Mouse (Mus musculus) gastrocnemius, adult 8-10 months (tissue): Measurements from ENCODE around the gene Ppp1r13b. TPM values are rescaled to one million over a fixed set of nuclear protein-coding genes. Genes with fewer than 3 reads are reported as not detected.

Source experiments
- DNase-seq, 2 experiments: peaks; one replicate each; pipeline ENCODE4 v3.0.0; 2022; ENCODE audit warnings: low spot score in 2 of 2
- total RNA-seq, 4 experiments: library from RNA; stranded (reverse); gene quantifications; 2 replicates each; pipeline ENCODE4 v1.2.4; 2022

Gene Ppp1r13b
- total RNA-seq, 4 experiments from 2014 or later = 4.1 to 8.0 (median 6.0) TPM

DNA sequence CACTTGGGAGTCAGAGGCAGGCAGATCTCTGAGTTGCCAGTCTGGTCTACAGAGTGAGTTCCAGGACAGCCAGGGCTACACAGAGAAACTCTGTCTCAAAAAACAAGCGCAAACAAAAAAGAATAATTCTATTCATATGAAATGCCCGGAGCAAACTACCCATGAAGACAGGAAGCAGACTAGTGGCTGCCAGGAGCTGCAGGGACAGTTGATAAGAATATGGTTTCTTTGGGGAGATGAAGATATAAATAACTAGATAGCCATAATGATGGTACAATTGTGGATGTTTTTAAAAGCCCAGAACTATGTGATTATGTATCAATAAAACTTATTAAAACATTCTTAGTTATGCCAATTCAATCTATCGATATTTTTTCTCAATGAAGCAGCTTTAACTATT is 25.9 kb downstream of the Ppp1r13b start:
- DNase-seq = no peak

DNA sequence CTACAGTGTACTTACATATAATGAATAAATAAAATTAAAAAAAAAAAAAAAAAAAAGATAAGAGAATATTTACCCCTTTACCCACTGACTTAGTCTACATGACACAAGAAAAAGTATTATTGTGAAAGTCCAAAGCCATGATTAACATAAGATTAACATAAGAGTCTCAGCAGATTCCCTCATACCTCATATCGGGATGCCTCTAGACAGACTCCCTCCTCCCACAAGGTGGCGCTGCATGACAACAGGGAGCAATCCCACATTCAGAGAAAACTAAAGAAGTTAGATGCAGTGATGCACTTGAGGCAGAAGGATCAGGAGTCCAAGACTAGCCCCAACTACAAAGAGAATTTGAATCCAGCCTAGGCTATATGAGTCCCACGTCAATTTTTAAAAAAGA is 29.7 kb downstream of the Ppp1r13b start:
- peak; percentile 44 to 52 for DNase-seq

DNA sequence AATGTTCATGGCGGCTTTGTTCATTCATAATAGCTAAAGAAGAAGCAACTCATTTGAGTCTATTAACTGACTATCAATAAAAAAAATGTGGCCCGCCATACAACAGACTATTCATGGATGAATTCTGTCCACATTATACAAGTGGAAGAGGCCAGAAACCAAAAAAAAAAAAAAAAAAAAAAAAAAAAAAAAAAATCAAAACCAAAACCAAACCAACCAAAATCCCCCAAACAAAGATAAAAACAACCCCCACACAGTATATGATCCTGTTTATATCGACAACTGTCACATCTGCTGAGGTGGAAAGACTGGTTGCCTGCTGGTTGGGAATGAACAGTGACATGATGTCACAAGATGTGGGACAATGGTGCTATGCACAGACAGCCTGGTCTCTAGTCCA is 32.4 kb downstream of the Ppp1r13b start:
- no peak for DNase-seq

GRCm38 (mm10) chr12:111874601-111875140 is 33.2 kb downstream of the Ppp1r13b start:
- no peak for DNase-seq

- no peak for DNase-seq
Measured at GRCm38 (mm10) chr12:111872079-111872478, 35.8 kb downstream of the Ppp1r13b start.

DNA sequence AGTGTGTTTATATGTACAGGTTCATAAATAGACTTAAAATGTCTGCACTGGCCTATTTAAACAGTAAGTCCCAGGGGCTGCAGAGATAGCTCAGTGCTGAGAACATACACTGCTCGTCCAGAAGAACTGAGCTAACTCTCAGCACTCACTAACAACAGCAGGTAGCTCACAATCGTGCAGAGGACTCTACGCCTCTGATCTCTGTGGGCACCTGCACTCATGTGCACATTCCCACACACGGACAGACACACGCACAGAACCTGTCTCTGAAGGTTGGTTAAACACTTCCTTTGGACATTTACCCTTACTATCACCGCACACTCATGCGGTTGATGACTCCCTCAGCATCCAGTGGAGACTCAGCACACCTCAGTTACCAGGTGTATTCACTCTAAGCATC is 37.1 kb downstream of the Ppp1r13b start:
- DNase-seq = no peak

- no peak for DNase-seq
Measured at GRCm38 (mm10) chr12:111869806-111870205, 38.1 kb downstream of the Ppp1r13b start.

GRCm38 (mm10) chr12:111864206-111864824 is 43.6 kb downstream of the Ppp1r13b start:
- DNase-seq = no peak

- no peak for DNase-seq
Measured at GRCm38 (mm10) chr12:111855448-111855847, 52.5 kb downstream of the Ppp1r13b start.

DNA sequence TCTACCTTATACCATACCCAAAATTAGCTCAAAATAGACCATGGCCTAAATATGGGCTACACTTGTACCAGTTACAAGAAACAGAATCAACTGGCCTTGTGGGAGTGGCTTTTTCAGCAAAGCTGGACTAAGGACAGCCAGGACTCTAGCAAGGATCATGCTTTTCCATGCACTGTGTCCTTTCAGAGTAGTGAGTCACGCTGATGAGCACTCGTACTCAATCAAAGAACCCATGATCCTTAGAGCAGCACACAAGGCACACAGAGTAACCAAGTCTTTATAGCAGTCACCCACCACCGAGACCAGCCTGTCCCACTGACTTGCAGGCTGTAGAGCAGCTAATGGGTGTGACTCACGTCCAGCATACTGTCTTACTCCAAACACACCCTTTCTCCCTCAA is 54.4 kb downstream of the Ppp1r13b start:
- DNase-seq = no peak

DNA sequence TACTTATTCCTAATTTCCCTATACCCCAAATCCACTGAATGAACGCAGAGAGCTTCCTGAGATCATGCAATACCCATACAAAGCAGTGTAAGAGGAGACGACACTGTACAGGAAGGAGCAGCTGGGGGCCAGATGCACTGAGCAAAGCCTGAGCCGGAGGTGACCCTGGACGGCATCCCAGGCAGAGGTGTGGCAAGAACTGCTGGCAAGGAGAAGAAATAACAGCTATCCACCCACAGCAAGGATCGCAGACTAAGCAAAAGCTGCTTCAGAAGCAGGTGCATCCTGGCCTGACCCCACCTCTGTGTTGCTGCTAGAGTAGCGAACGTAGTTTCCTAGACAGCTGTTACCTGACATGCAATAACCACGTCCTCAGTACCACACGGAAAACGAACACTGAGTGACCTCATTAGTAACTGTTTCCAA is 54.9 kb downstream of the Ppp1r13b start:
- DNase-seq = peak; percentile 57 to 70

DNA sequence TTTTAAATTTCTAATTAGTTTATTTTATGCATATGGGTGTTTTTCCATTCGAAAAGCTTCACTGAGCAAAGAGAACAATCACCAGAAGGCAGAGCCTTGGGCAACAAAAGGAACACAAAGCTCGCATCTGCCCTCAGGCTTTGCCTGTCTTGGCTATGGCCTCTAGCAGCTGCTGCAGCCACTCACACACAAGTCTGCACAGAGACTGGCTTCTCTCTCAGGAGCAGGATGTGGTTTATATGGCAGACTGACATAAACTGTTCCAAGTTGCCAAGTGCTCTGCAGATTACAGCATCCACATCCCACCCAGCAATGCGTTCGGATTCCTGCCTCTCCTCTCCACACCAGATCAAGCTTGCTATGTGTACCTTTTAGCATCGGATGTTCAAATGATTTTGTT is 56.2 kb downstream of the Ppp1r13b start:
- DNase-seq = no peak

DNA sequence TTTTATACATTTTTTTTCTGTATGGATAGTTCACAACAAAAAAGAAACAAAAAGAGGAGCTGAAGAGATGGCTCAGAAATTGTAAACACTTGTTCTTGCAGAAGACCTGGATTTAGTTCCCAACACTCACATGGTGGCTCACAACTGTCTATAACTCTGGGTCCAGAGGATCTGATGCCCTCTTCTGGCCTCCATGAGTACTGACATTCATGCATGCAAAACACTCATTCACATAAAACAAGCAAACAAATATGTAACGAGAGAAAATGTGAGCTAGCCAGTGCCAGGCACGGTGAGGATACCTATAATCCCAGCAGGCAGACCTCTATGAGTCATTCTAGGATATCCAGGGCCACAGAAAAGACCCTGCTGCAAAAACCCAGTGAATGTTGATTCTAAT is 56.7 kb downstream of the Ppp1r13b start:
- no peak for DNase-seq

- no peak for DNase-seq
Measured at GRCm38 (mm10) chr12:111848300-111848798, 59.6 kb downstream of the Ppp1r13b start.

DNA sequence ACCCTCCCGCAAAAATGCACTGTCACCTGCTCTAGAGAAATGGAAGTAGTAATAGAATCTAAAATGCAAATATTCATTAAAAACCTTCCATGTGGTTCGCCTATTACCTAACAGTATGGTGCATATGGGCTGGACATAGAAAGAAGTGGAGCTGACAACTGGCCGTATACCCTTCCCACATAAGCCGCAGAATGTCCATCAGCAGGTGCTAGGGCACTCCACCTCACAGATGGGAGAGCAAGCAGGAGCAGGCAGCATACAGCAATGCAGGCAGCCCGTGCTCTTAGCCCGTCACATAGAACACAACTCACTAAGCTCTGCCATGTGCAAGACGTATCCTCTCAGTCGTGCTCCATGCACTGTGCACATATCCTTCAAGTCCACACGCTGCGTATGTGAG is 61.1 kb downstream of the Ppp1r13b start:
- no peak for DNase-seq

DNA sequence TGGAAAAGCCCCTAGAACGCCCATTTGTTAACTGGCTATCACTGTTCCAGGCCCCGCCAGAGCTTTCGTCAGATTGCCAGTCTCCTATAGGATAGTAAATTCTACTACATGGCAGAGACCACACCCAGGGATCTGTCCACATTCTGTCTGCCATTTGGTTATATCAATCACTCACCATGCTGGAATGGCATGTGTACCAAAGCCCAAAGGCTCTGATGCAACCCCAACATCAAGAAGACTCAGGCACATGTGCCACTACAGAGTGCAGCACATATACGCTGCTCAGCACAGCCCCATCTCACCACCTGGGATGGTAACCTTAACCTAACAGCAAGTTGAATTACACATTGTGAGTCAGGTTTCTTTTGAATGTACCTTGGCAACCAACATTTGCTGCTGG is 62.0 kb downstream of the Ppp1r13b start:
- no peak for DNase-seq

GRCm38 (mm10) chr12:111843470-111843869 is 64.4 kb downstream of the Ppp1r13b start:
- DNase-seq = no peak

DNA sequence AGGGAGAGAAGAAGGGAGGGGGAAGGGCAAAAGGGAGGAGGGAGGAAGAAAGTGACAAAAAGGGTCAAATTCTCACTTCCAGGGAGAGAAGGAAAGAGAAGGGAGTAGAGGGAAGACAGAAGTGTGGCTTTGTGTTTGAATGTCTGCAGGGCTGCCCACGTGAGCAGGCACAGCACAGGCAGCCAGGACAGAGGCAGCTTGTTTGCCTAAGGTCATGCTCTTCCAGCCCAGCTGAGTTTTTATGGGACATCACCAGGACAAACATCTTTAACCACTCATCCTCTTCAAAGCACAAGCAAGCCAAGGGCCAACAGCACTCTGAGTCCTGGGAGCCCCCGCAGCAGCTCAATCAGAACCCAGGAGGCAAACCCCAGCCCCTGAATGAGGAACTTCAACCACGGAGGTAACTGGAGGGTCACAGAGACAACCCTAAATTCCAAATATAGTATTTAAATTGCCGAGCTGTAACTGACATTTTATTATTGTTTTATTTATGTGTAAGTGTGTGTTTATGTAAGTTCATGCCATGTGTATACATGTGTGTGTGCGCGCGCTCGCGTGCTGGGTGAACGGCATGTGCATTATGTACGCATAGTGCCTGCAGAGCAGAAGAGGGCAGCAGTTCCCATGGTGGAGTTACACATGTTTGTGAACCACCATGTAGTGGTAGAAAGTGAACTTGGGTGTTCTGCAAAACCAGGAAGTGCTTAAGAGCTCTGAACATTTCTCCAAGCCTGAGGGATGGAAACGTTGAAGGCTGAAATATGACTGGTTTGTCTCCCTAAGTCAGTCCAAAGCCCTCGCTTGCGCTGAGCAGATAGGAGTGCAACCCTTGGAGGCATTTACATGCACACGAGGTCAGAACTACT is 65.1 kb downstream of the Ppp1r13b start:
- DNase-seq = no peak

GRCm38 (mm10) chr12:111833457-111833856 is 74.5 kb downstream of the Ppp1r13b start:
- DNase-seq = no peak

- no peak for DNase-seq
Measured at GRCm38 (mm10) chr12:111832643-111833042, 75.3 kb downstream of the Ppp1r13b start.

- no peak for DNase-seq
Measured at GRCm38 (mm10) chr12:111830375-111830774, 77.5 kb downstream of the Ppp1r13b start.

DNA sequence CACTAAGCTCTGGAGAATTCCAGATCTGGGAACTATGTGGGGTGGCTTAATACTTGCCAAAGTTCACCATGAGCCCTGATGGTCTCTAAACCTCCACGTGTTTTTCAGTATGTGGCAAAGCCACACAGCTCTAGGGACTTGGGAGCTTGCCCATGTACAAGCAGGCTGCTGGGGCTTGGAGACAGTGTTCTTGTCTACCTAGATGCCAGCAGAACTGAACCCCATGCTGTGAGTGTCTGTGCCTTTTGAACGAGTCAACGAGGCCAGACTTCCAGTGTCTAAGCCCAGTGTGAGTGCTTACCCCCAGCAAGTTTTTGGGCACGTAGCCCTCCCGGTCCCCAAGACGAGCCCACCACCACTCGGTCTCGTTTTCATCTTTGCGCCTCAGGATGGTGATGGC is 78.0 kb downstream of the Ppp1r13b start:
- DNase-seq = no peak
